Mouse (Mus musculus) liver, embryonic 14.5 days (tissue): ENCODE data around the gene Zfp212. TPM values are rescaled to one million over a fixed set of nuclear protein-coding genes. Genes with fewer than 3 reads are reported as not detected.
A peak's percentile ranks its signal among the peaks of the same experiment; 100 is the strongest.

Source experiments
- ATAC-seq: fragments of 200-750 bp; cut with Nextera tagmentation; 2 replicates; pipeline ENCODE4 v1.8.0; 2017; ENCODE audit warnings: moderate number of reproducible peaks, mild to moderate bottlenecking, moderate library complexity; ENCODE audit not compliant: insufficient read depth
- DNase-seq, 3 experiments: peaks; one replicate each; pipeline ENCODE4 v3.0.0-alpha.2; 2012 to 2013; ENCODE audit warnings: low read depth in 3 of 3, low spot score in 3 of 3
- H3K27ac ChIP-seq: fragments of 300-500 bp; sonication (generic); 2 replicates; pipeline ENCODE4 v1.5.1; 2014; ENCODE audit warnings: moderate library complexity, mild to moderate bottlenecking, control low read depth, inconsistent platforms
- H3K27me3 ChIP-seq: fragments of 300-500 bp; sonication (generic); 2 replicates; pipeline ENCODE4 v1.6.1; 2014; ENCODE audit warnings: mild to moderate bottlenecking, low read length, moderate library complexity; ENCODE audit not compliant: control insufficient read depth, insufficient read depth
- H3K36me3 ChIP-seq: fragments of 300-500 bp; sonication (generic); replicated peaks from 2 replicates; pipeline ENCODE4 v1.6.1; 2014; ENCODE audit warnings: low read depth; ENCODE audit not compliant: control insufficient read depth, insufficient read depth
- H3K4me1 ChIP-seq, 2 experiments: fragments of 200-500 bp in 1 of 2; fragments of 300-500 bp in 1 of 2; sonication (generic) in 1 of 2; replicated peaks; 2 replicates each; pipeline ENCODE4 v1.6.1; 2012 to 2014; ENCODE audit warnings: antibody characterized with exemption in 1 of 2, inconsistent platforms in 1 of 2, low read length in 1 of 2; ENCODE audit not compliant: control insufficient read depth in 2 of 2, insufficient read depth in 2 of 2
- H3K4me2 ChIP-seq: fragments of 300-500 bp; sonication (generic); 2 replicates; pipeline ENCODE4 v1.6.1; 2014; ENCODE audit warnings: low read depth, mild to moderate bottlenecking, control low read depth, moderate library complexity
- H3K4me3 ChIP-seq, 2 experiments: fragments of 200-500 bp in 1 of 2; fragments of 300-500 bp in 1 of 2; sonication (generic) in 1 of 2; 2 replicates each; pipeline ENCODE4 v1.5.1; 2012 to 2014; ENCODE audit warnings: low read depth in 2 of 2, low read length in 2 of 2, mild to moderate bottlenecking in 2 of 2, control low read depth in 1 of 2, inconsistent platforms in 1 of 2, moderate library complexity in 1 of 2; ENCODE audit not compliant: insufficient read depth in 1 of 2
- H3K9ac ChIP-seq: fragments of 300-500 bp; sonication (generic); replicated peaks from 2 replicates; pipeline ENCODE4 v1.6.1; 2014; ENCODE audit warnings: mild to moderate bottlenecking, control low read depth, moderate library complexity
- H3K9me3 ChIP-seq: fragments of 300-500 bp; sonication (generic); 2 replicates; pipeline ENCODE4 v1.6.1; 2016; ENCODE audit warnings: low read length, mixed read lengths; ENCODE audit not compliant: control insufficient read depth
- CTCF ChIP-seq: IDR thresholded peaks from 2 replicates; pipeline ENCODE4 v1.5.1; 2016; ENCODE audit warnings: antibody characterized with exemption, low read depth, control low read depth
- EP300 ChIP-seq: IDR thresholded peaks from 2 replicates; pipeline ENCODE4 v1.6.1; 2016; ENCODE audit warnings: antibody characterized with exemption, low read depth
- WGBS: fragments of 180-500 bp; shearing (Covaris S2); extraction: QIAGEN DNeasy Blood & Tissue Kit; methylation state at CpG from one replicate; pipeline ENCODE4 v1.1.7; 2014; ENCODE audit not compliant: insufficient replicate concordance; 5-methylcytosine and 5-hydroxymethylcytosine counted together
- polyA plus RNA-seq, 2 experiments: library from polyadenylated mRNA; depleted of rRNA in 1 of 2; stranded (reverse) in 1 of 2; unstranded in 1 of 2; fragments of >200 nt; fragmentation: Nextera tagmentation in 1 of 2; extraction: Ambion mirVana in 1 of 2; gene quantifications; 2 replicates each; pipeline versions ENCODE4 v1.2.1 to v1.2.3; 2012 to 2014

Zfp212 gene
- polyA plus RNA-seq, 2 experiments, result 3.0 to 4.7 TPM

DNA sequence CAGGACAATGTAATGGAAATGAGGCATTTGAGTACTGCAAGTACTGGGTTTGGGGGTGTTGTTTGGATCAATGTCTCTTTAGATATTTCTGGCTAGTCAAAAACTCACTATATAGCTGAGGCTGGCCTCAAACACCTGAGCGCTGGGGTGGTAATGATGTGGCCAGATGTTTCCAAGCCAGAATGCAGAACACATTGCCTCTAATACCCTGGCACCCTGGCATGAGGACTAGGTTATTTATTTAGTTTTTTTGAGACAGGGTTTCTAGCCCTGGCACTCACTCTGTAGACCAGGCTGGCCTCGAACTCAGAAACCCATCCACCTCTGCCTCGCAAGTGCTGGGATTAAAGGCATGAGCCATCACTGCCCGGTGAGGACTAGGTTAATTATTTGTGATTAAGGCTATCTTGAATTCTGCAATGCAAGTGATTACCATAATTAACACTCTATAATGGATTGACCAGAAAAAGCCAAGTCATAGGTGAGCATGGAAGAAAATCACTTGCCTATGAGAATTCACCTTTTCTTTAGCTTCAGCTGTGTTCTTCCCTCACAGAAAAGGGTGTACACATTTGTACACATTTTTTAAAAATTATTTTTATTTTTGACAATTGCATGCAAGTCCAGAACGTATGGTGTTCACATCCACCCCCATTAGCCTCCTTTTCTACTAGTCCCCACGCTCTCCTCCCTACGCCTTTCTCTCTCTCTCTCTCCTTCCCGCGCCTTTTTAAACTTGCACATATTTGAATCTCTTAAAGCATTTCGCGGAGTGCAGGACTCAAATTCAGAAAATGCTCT, 430 bp upstream of the Zfp212 start:
- H3K4me3 ChIP-seq, result peak overlapping the region; percentile 89 to 99
- peak overlapping the region; percentile 86 for H3K27ac ChIP-seq
- DNase-seq, result no peak
- no peaks in the 10 kb centered on the region for H3K27me3 ChIP-seq
- 28% methylated on average over 11 of the region's 11 CpGs for WGBS
- no peaks in the 10 kb centered on the region for H3K36me3 ChIP-seq
- no peaks in the 10 kb centered on the region for H3K9me3 ChIP-seq
- peak overlapping the region; percentile 89 for H3K4me2 ChIP-seq
- ATAC-seq, result peak; percentile 17; the same call in 1 of the 2 replicates
- peak overlapping the region; percentile 97 for H3K9ac ChIP-seq
- peaks cover 29 to 42% of the 10 kb centered on the region in 2 experiments for H3K4me1 ChIP-seq
- no peak for TF ChIP-seq EP300
- no peak for TF ChIP-seq CTCF

DNA sequence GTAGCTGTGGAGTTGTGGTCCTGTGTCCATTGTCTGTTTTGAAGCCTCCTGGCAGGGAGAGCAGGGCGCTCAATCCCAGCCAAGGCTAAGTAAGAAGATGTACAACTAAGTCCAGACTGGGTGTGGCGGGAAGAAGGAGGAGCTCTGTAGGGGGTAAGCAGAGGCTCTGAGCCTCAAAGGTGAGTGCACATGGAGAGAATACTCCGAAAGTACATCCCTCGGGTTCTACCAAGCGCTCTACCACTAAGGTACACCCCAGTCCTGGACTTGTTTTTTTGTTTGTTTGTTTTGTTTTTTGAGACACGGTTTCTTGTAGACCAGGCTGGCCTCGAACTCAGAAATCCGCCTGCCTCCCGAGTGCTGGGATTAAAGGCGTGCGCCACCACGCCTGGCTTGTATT, 22.2 kb downstream of the Zfp212 start:
- ATAC-seq, result peak; percentile 36; the same call in 1 of the 2 replicates
- Histone ChIP-seq H3K9me3 (no peaks in the 10 kb centered on the region), H3K27ac (no peak overlapping the region), H3K4me1 (peaks cover 3 to 4% of the 10 kb centered on the region in 2 experiments), H3K36me3 (peaks cover 3% of the 10 kb centered on the region; the same call in 1 of the 2 replicates), H3K4me3 (peak overlapping the region; percentile 43 to 69), H3K27me3 (no peaks in the 10 kb centered on the region), H3K4me2 (peak overlapping the region; percentile 95), H3K9ac (peak overlapping the region; percentile 84)
- no peak for DNase-seq
- 42% methylated on average over 12 of the region's 12 CpGs for WGBS
- TF ChIP-seq EP300 (no peak), CTCF (no peak)

DNA sequence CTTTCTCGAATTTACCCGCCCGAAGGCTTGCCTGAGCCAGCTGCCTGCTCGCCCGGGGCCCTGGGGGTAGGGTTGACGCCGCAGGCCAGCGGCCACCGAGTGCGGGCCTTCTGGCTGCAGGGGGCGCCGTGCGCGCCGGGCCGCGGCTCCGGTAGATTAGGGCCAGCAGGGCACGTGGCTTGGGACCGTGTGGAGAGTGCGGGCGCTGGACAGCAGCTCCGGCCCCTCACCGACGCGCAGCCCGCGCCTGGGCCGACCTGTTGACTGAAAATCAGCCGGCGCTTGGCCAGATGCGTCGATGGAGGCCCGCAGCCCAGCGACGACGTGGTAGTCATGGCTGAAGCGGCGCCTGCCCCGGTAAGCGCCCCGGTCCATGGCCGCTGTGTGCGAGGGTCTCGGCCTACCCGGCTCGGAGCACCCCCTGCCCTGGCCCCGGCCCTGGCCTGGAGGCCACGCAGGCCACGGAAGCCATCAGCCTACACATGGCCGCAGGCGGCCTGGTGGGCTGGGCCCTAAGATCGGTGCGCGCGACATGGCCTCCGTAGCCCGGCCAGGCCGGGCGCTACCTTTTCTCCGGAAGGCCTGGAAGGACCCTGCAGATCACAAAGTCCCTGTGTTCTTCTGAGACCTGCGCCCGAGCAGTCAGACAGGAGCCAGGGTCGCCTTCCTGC, 22.9 kb downstream of the Zfp212 start:
- Histone ChIP-seq H3K4me1 (peaks cover 3 to 4% of the 10 kb centered on the region in 2 experiments), H3K27ac (no peak overlapping the region), H3K27me3 (no peaks in the 10 kb centered on the region), H3K9ac (peak overlapping the region; percentile 84), H3K36me3 (peaks cover 3% of the 10 kb centered on the region; the same call in 1 of the 2 replicates), H3K4me2 (peak overlapping the region; percentile 95), H3K4me3 (peak overlapping the region; percentile 43 to 69), H3K9me3 (no peaks in the 10 kb centered on the region)
- DNase-seq, result peak; percentile 46 to 61 (median 54)
- 8% methylated on average over 63 of the region's 64 CpGs for WGBS
- peak; percentile 95 for ATAC-seq
- TF ChIP-seq EP300 (no peak), CTCF (peak; percentile 62)

DNA sequence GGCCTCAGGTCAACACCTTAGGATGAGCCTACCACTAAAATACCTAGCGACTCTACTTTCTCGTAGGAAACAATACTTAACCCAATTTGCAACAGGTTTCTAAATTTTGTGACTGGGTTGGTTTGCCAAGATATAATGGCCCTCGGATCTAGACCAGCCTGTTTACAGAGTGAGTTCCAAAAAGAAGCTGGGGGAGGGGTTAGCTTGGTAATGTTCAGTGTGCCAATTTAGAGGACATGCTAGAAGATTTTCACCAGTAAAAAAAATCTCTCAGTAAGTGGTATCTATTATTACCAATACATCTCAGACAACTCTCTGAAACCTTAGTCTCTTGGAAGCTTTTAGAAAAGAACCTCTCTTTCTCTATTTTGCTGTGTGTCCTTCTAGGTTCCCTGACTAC, 23.4 kb downstream of the Zfp212 start:
- peak overlapping the region; percentile 95 for H3K4me2 ChIP-seq
- WGBS, result 56% methylated on average over 3 of the region's 3 CpGs
- H3K9me3 ChIP-seq, result no peaks in the 10 kb centered on the region
- H3K36me3 ChIP-seq, result peaks cover 3% of the 10 kb centered on the region; the same call in 1 of the 2 replicates
- peaks cover 3 to 4% of the 10 kb centered on the region in 2 experiments for H3K4me1 ChIP-seq
- H3K4me3 ChIP-seq, result peak overlapping the region; percentile 43 to 69
- TF ChIP-seq CTCF (no peak), EP300 (no peak)
- H3K9ac ChIP-seq, result peak overlapping the region; percentile 84
- DNase-seq (no peak), ATAC-seq (no peak)
- H3K27me3 ChIP-seq, result no peaks in the 10 kb centered on the region
- H3K27ac ChIP-seq, result no peak overlapping the region

DNA sequence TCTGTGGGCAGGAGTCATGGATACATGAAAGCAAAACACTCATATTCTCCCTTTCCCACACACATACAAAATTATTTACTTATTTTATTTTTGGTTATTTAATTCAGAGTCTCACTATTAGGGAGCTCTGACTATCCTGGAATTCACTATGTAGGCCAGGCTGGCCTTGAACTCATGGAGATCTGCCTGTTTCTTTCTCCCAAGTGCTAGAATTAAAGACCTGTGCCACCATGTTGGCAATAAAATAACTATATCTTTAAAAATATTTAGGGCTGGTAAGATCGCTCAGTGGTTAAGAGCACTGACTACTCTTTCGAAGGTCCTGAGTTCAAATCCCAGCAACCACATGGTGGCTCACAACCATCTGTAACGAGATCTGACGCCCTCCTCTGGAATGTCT, 27.1 kb downstream of the Zfp212 start:
- DNase-seq, result no peak
- Histone ChIP-seq H3K36me3 (peaks cover 3% of the 10 kb centered on the region; the same call in 1 of the 2 replicates), H3K4me1 (peaks cover 1 to 2% of the 10 kb centered on the region in 2 experiments), H3K27ac (no peak overlapping the region), H3K27me3 (no peaks in the 10 kb centered on the region), H3K9ac (no peak overlapping the region), H3K9me3 (no peaks in the 10 kb centered on the region), H3K4me2 (no peak overlapping the region), H3K4me3 (no peak overlapping the region)
- no peak for ATAC-seq
- no peak for TF ChIP-seq CTCF
- TF ChIP-seq EP300, result no peak
- 77% methylated on average over 4 of the region's 4 CpGs for WGBS
